Mouse (Mus musculus): ENCODE measurements around the gene Ngf. TPM values are rescaled to one million over a fixed set of nuclear protein-coding genes. Genes with fewer than 3 reads are reported as not detected.

Gene Ngf
- polyA plus RNA-seq (2015; fragmentation: Nextera tagmentation; extraction: Ambion mirVana) = 1.1 and 1.8 TPM in 2 replicates

DNA sequence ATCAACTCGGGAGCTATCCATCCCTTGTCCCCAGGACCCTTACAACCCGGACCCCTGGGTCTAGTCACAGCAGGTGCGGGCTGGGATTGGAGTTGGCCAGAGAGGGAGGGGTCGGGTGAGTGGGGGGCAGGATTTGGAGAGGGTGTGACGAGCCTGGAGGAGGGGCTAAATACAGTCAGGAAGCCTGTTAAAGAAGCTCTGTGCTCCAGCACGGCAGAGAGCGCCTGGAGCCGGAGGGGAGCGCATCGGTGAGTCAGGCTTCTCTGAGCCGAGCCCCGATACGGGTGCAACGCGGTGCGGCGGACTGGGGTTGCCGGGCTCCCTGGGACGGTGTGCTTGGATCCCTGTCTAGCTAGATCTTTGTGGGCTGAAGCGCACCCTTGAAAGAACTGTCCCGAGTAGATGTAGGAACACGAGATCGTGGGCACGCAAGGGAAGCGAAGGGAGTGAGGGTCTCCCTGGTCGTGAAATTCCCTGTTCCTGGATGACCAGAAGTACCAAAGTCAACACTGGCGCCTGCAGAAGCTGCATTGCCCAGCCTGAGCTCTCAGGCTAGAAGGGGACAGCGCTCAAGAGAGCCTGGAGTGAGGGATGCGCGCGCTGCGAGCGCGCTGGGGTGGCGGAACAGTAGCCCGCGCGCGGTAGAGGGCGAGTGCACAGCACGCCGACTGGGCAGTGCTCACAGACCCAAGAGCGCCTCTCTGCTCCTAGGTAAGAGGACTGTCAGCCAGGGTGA, at the start of gene Ngf:
TSS of gene Ngf (plus strand) at position 207 of the 736 bp plus-strand sequence.

All from urinary bladder, postnatal 0 days (tissue).